Mouse (Mus musculus) liver, postnatal 0 days (tissue): ENCODE data around the gene Col4a2.

ENCODE experiments used
- CTCF ChIP-seq: sonication (generic); IDR thresholded peaks from 2 replicates; pipeline ENCODE4 v1.5.1; 2016; ENCODE audit warnings: antibody characterized with exemption, low read depth
- EP300 ChIP-seq: IDR thresholded peaks from 2 replicates; pipeline ENCODE4 v1.6.1; 2016; ENCODE audit warnings: antibody characterized with exemption, low read depth, mild to moderate bottlenecking

DNA sequence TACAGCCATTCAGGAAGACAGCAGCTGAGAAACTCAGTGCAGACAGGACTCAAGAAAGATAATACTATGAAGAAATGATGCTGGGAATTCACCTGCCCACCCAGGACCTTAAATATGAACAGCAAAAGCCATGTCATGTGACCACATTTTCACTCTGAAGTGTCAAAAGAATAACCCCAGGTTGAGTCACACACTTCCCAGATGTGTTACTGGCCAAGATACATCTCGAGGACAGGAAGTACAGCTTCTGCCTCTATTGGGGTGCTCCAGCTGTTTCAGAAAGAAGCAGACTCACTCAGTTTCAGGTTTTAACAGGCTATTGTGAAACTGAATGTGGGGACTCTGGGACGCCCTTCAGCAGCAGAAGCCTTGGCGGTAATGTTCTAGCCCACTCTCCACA, 140.0 kb downstream of the Col4a2 start:
- TF ChIP-seq EP300 (peak; percentile 25; the same call in 1 of the 2 replicates), CTCF (no peak)
